Mouse (Mus musculus) spleen, postnatal 14 days (tissue): Measurements from ENCODE around the gene C1qbp.

Experiments
- DNase-seq, 2 experiments: peaks; one replicate each; pipeline ENCODE4 v3.0.0; 2021 to 2022; ENCODE audit warnings: low spot score in 2 of 2

C1qbp gene

GRCm38 (mm10) chr11:70973947-70974346, 8.9 kb downstream of the C1qbp start:
- no peak for DNase-seq

DNA sequence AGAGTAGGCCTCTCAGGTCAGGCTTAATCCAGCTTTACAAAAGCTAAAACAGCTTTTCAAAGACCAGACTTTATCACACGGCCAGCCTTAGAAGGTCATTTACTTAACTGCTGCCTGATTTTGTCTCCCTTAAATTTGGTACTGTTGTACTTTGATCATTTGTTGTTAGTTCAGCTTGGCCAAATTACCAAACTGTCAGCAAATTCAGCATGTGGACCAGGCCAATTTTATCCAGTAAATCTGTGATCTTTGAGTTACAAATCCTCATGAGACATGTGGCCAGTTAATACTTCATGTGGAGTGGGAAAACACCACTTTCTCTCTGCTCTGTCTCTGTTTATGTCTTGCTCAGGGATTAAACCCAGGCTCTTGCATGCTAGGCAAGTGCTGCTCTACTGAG, 10.2 kb downstream of the C1qbp start:
- DNase-seq = no peak

- DNase-seq = peak in 1 of 2 experiments; percentile 16
Observed at GRCm38 (mm10) chr11:70970560-70971540, 12.0 kb downstream of the C1qbp start.

- DNase-seq = peak; percentile 83 to 86
Observed at GRCm38 (mm10) chr11:70969821-70970559, 12.8 kb downstream of the C1qbp start, which contains the start of the genes Nup88 and Rpain. Gene Nup88, minus strand, starts transcription at chr11:70969973. Gene Rpain, plus strand, starts transcription at chr11:70970213.

- DNase-seq = no peak
Observed at GRCm38 (mm10) chr11:70969271-70969794, 13.5 kb downstream of the C1qbp start.

- no peak for DNase-seq
Observed at GRCm38 (mm10) chr11:70964222-70964907, 18.5 kb downstream of the C1qbp start.

DNA sequence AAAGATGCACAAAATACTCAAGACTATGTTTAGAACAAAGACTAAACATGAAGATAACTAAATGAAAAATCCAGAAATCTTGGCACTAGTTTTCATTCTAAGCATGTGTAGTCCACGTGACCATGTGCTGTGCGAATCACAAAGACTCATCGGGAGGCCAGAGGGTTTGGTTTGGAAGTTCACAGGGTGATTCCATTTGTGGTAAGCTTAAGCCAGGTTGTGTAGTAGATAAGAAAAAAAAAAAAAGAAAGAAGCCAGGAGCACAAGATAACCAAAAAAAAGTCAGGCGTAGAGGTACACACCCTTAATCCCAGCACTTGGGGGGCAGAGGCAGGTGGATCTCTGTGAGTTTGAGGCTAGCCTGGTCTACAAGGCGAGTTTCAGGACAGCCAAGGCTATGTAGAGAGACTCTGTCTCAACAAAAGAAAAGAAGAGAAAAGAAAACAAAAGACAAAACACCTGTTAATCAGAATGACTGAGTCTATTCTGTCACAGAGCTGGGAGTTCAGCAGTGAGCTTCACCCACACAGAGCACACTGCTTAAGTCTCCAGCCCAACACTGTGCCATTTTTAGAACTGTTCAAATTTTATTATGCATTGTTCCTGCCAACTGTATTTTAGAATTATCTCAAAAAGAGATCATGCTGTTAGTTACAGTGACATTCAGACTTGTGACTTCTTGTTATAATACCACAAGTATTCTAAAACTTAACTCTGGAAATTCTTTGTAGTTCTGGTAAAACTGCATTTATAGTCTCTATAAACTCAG, 21.9 kb downstream of the C1qbp start:
- DNase-seq = no peak

GRCm38 (mm10) chr11:70954711-70955110, 28.1 kb downstream of the C1qbp start:
- DNase-seq = no peak

- no peak for DNase-seq
Observed at GRCm38 (mm10) chr11:70944935-70945817, 37.6 kb downstream of the C1qbp start.

- no peak for DNase-seq
Observed at GRCm38 (mm10) chr11:70943651-70944050, 39.2 kb downstream of the C1qbp start.

GRCm38 (mm10) chr11:70942596-70942995, 40.2 kb downstream of the C1qbp start:
- DNase-seq = no peak

- no peak for DNase-seq
Observed at GRCm38 (mm10) chr11:70935316-70935715, 47.5 kb downstream of the C1qbp start.

- no peak for DNase-seq
Observed at GRCm38 (mm10) chr11:70931461-70931860, 51.4 kb downstream of the C1qbp start.
